In genomic region chr13:117054811-117055496, GRCm38 (mm10) we compare ENCODE assay signal across 26 mouse cellular contexts. TPM values are rescaled to one million over a fixed set of nuclear protein-coding genes. Genes with fewer than 3 reads are reported as not detected.
DNase-seq lines count a peak whose midpoint lies in the region; ATAC-seq and TF ChIP-seq lines count a peak whose summit lies in the region.
"Had no signal": no experiment of that assay in that cellular context is flagged by ENCODE, and none has a peak within 500 bp of the region (broad histone marks: within the 10 kb centered on the region; RNA-seq: fewer than 3 reads in every experiment).

No protein-coding gene starts in this region.

- H3K4me1 ChIP-seq in kidney, adult 2 months (ENCODE audit: control insufficient read depth, insufficient read depth, low read length), result no peaks in the 10 kb centered on the region
- no peaks in the 10 kb centered on the region for H3K4me1 ChIP-seq in intestine, postnatal 0 days (replicated peaks; ENCODE audit: control insufficient read depth, insufficient read depth, low read length)
- H3K4me1 ChIP-seq: hindbrain, embryonic 12.5 days; limb, embryonic 15.5 days; midbrain, embryonic 10.5 days had no signal

- H3K9me3 ChIP-seq in intestine, postnatal 0 days (ENCODE audit: control insufficient read depth), result no peaks in the 10 kb centered on the region
- H3K9me3 ChIP-seq: heart, embryonic 12.5 days; hindbrain, embryonic 12.5 days; limb, embryonic 15.5 days; midbrain, embryonic 10.5 days had no signal

- H3K27me3 ChIP-seq in kidney, adult 2 months (replicated peaks; ENCODE audit: control insufficient read depth, insufficient read depth, low read length), result no peaks in the 10 kb centered on the region
- H3K27me3 ChIP-seq in intestine, postnatal 0 days (replicated peaks; ENCODE audit: control insufficient read depth, insufficient read depth, low read length), result no peaks in the 10 kb centered on the region
- H3K27me3 ChIP-seq: heart, embryonic 12.5 days; hindbrain, embryonic 12.5 days; limb, embryonic 15.5 days had no signal

- TF ChIP-seq POLR2A in kidney, adult 2 months (IDR thresholded peaks at IDR 0.05; ENCODE audit: low read depth, low read length), result no peak

- peak; percentile 33 to 37; a peak in 1 of 4 replicates for ATAC-seq in hematopoietic stem cell, adult 5-6 weeks (replicated peaks in 1 of 2; ENCODE audit: insufficient read depth in 1 of 2, low FRiP score in 2 of 2, low TSS enrichment in 1 of 2, low read depth in 1 of 2, poor library complexity in 2 of 2, severe bottlenecking in 2 of 2)
- ATAC-seq in intestine, postnatal 0 days, result no peak
- ATAC-seq: forebrain, embryonic 14.5 days; midbrain, embryonic 16.5 days had no signal

- no peaks in the 10 kb centered on the region for H3K36me3 ChIP-seq in kidney, adult 2 months (ENCODE audit: control insufficient read depth, insufficient read depth, low read length)
- H3K36me3 ChIP-seq in intestine, postnatal 0 days (ENCODE audit: control insufficient read depth, insufficient read depth), result no peaks in the 10 kb centered on the region
- H3K36me3 ChIP-seq: heart, embryonic 12.5 days; hindbrain, embryonic 12.5 days; limb, embryonic 15.5 days; midbrain, embryonic 10.5 days had no signal

- 88% methylated on average over 7 of the region's 7 CpGs for WGBS in kidney, adult 2 months
- 77% methylated on average over 7 of the region's 7 CpGs for WGBS in intestine, postnatal 0 days

- no peak overlapping the region for H3K4me3 ChIP-seq in kidney, adult 2 months (ENCODE audit: insufficient read depth, low read depth, low read length)
- no peak overlapping the region for H3K4me3 ChIP-seq in intestine, postnatal 0 days (ENCODE audit: low read depth, low read length)
- H3K4me3 ChIP-seq: heart, embryonic 12.5 days; hindbrain, embryonic 12.5 days; left cerebral cortex, adult 2 months; limb, embryonic 15.5 days; midbrain, embryonic 10.5 days; myocyte had no signal

- no peak overlapping the region for H3K27ac ChIP-seq in kidney, adult 2 months (ENCODE audit: insufficient read depth, low read depth, low read length)
- H3K27ac ChIP-seq in intestine, postnatal 0 days (ENCODE audit: low read depth, low read length), result no peak overlapping the region
- H3K27ac ChIP-seq: hindbrain, embryonic 12.5 days; left cerebral cortex, adult 2 months; limb, embryonic 15.5 days; liver, embryonic 14.5 days; midbrain, embryonic 10.5 days had no signal

- DNase-seq in lung, postnatal 10 days, result peak; percentile 11
- DNase-seq in lung, postnatal 25 days (ENCODE audit: low spot score), result no peak
- DNase-seq in thymus, postnatal 0 days (ENCODE audit: low spot score), result peak; percentile 75
- DNase-seq in embryo, embryonic 10 days (ENCODE audit: low spot score), result no peak
- DNase-seq in kidney, adult 2 months, result no peak
- DNase-seq: adrenal gland, postnatal 25 days; cerebellum, adult 8-10 months; cerebellum, postnatal 36 days; gastrocnemius, postnatal 10 days; heart, adult 18-20 months; heart, postnatal 10 days; kidney, adult 18-20 months; kidney, postnatal 10 days; left cerebral cortex, postnatal 4 days; right cerebral cortex, adult 18-20 months had no signal

- no peak overlapping the region for H3K4me2 ChIP-seq in intestine, postnatal 0 days (replicated peaks; ENCODE audit: low read depth)
- H3K4me2 ChIP-seq: heart, embryonic 12.5 days; hindbrain, embryonic 12.5 days; limb, embryonic 15.5 days had no signal

- no peak overlapping the region for H3K9ac ChIP-seq in intestine, postnatal 0 days (ENCODE audit: low read depth, low read length)
- H3K9ac ChIP-seq: heart, embryonic 12.5 days; hindbrain, embryonic 12.5 days; limb, embryonic 15.5 days; liver, embryonic 14.5 days had no signal

- TF ChIP-seq CTCF in kidney, adult 2 months (conservative IDR thresholded peaks at IDR 0.05; ENCODE audit: insufficient read depth, insufficient read length, low read depth, low read length), result no peak
- no peak for TF ChIP-seq CTCF in intestine, postnatal 0 days (IDR thresholded peaks at IDR 0.05; ENCODE audit: low read depth)

RNA-seq across cellular contexts. Expression of gene Parp8, which starts 29.6 kb away (rescaled TPM):
- total RNA-seq in hematopoietic stem cell, adult 5-6 weeks (2017), result 76.8 and 100 TPM in 2 replicates
- 9.8 TPM in 2 replicates for polyA plus RNA-seq in thymus, postnatal 0 days (2015; fragmentation: Nextera tagmentation; extraction: Ambion mirVana)
- 10.1 and 11.9 TPM in 2 replicates for polyA plus RNA-seq in kidney, adult 2 months (2012; rRNA removed)
- polyA plus RNA-seq in intestine, postnatal 0 days (2015; fragmentation: Nextera tagmentation; extraction: Ambion mirVana), result 2.2 and 2.9 TPM in 2 replicates

Comparison
In these comparisons a context has a peak if more than half of its experiments do, and no peak if none do; other contexts are left out.
1. DNase-seq: peak in lung, postnatal 10 days (single experiment) and thymus, postnatal 0 days (single experiment); none in lung, postnatal 25 days (single experiment), embryo, embryonic 10 days (single experiment) and kidney, adult 2 months (single experiment).